Mouse (Mus musculus) cerebellum, adult 2 months (tissue): Measurements from ENCODE around the gene Mlxip.

ENCODE experiments used
- CTCF ChIP-seq: fragments of 200-500 bp; IDR thresholded peaks from 2 replicates; pipeline ENCODE4 v1.5.1; 2011; ENCODE audit warnings: low read depth, mild to moderate bottlenecking, control low read depth, low read length, moderate library complexity, borderline replicate concordance; ENCODE audit not compliant: insufficient read depth
- POLR2A ChIP-seq: fragments of 200-500 bp; IDR thresholded peaks from 2 replicates; pipeline ENCODE4 v1.6.1; 2011; ENCODE audit warnings: low read length, control low read depth, borderline replicate concordance; ENCODE audit not compliant: insufficient read depth

GRCm38 (mm10) chr5:123464638-123465037 is 70.0 kb downstream of the Mlxip start:
- TF ChIP-seq CTCF, result no peak
- TF ChIP-seq POLR2A, result no peak
